Mouse (Mus musculus): ENCODE results near the gene Hcn2. TPM values are rescaled to one million over a fixed set of nuclear protein-coding genes. Genes with fewer than 3 reads are reported as not detected.

The Hcn2 gene
- polyA plus RNA-seq, 1 experiment from 2014 or later: 0.23 TPM

GRCm38 (mm10) chr10:79704970-79705360 is 11.5 kb upstream of the Hcn2 start:
- Histone ChIP-seq H3K9ac (peak overlapping the region; percentile 90), H3K27me3 (replicated peaks) (no peaks in the 10 kb centered on the region), H3K4me1 (replicated peaks) (peaks cover 45% of the 10 kb centered on the region), H3K27ac (peak overlapping the region; percentile 81; the same call in 1 of the 2 replicates), H3K9me3 (no peaks in the 10 kb centered on the region), H3K36me3 (peaks cover 10% of the 10 kb centered on the region), H3K4me3 (replicated peaks) (peak overlapping the region; percentile 70), H3K4me2 (replicated peaks) (peak overlapping the region; percentile 77)
- WGBS: 4% methylated on average over 10 of the region's 10 CpGs
- ATAC-seq: no peak

DNA sequence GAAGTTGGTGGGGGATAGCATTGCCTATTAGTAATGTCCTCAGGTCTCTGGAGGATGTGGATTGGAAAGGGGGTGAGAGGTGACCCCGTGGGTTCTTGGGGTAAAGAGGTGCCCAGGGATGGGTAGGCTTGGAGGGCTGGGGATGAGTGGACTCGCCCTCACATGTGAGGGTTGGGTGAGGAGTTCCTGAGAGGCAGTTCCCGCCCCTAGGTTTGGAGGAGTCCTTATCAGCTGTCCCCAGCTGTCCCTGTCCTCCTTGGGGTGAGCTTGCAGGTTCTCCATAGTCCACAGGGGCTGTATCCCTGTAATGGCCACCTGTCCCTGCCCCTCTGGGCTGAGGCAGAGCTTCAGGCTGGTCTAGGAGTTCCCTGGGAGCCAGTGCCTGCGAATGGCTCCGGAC is 10.5 kb upstream of the Hcn2 start:
- no peak overlapping the region for H3K27ac ChIP-seq
- H3K4me3 ChIP-seq (replicated peaks): peak overlapping the region; percentile 70
- peaks cover 45% of the 10 kb centered on the region for H3K4me1 ChIP-seq (replicated peaks)
- peak overlapping the region; percentile 90 for H3K9ac ChIP-seq
- H3K9me3 ChIP-seq: no peaks in the 10 kb centered on the region
- 79% methylated on average over 5 of the region's 5 CpGs for WGBS
- peak overlapping the region; percentile 77 for H3K4me2 ChIP-seq (replicated peaks)
- no peaks in the 10 kb centered on the region for H3K27me3 ChIP-seq (replicated peaks)
- H3K36me3 ChIP-seq: peaks cover 20% of the 10 kb centered on the region
- no peak for ATAC-seq

DNA sequence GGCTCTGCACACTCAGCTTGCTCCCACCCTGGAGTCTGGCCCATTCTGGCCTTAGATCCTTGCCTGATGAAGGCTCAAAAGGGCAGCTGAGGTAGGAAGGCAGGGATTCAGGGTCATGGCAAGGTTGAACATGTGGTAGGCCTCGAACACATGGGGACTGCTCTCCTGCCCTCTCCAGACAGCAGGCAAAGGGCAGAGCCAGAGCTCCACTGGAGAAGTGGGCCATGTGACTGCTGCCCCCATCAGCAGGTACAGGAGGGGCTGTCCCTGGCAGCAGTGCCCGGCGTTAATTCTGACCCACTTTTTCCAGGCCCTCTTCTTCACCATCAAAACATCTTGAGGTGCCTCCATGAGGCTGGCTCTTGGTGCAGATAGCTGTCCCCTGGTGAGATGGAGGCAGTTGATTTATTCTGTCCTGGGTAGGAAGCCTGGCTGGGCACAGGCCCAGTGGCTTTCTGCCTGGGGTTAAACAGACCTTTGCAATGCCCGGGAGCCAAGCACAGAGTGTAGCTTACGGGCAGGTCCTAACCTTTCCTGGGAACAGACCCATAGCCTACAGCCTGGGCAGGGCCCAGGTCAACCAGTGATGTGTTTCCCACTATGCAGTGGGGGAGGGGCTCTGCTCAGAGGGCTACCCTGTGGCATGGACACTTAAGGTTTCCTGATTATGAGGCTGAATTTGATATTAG is 9.9 kb upstream of the Hcn2 start:
- Histone ChIP-seq H3K4me2 (replicated peaks) (peak overlapping the region; percentile 77), H3K36me3 (peaks cover 26% of the 10 kb centered on the region), H3K4me3 (replicated peaks) (peak overlapping the region; percentile 70), H3K27me3 (replicated peaks) (no peaks in the 10 kb centered on the region), H3K9me3 (no peaks in the 10 kb centered on the region), H3K27ac (no peak overlapping the region), H3K4me1 (replicated peaks) (peaks cover 39% of the 10 kb centered on the region), H3K9ac (peak overlapping the region; percentile 90; the same call in 1 of the 2 replicates)
- 77% methylated on average over 5 of the region's 5 CpGs for WGBS
- no peak for ATAC-seq

GRCm38 (mm10) chr10:79707162-79707561 is 9.3 kb upstream of the Hcn2 start:
- 61% methylated on average over 1 of the region's 1 CpGs for WGBS
- peaks cover 29% of the 10 kb centered on the region for H3K36me3 ChIP-seq
- no peaks in the 10 kb centered on the region for H3K9me3 ChIP-seq
- peak overlapping the region; percentile 77 for H3K4me2 ChIP-seq (replicated peaks)
- H3K27me3 ChIP-seq (replicated peaks): no peaks in the 10 kb centered on the region
- H3K4me1 ChIP-seq (replicated peaks): peaks cover 37% of the 10 kb centered on the region
- no peak overlapping the region for H3K27ac ChIP-seq
- H3K4me3 ChIP-seq (replicated peaks): no peak overlapping the region
- H3K9ac ChIP-seq: no peak overlapping the region
- no peak for ATAC-seq

- Histone ChIP-seq H3K36me3 (peaks cover 29% of the 10 kb centered on the region), H3K27ac (no peak overlapping the region), H3K9me3 (no peaks in the 10 kb centered on the region), H3K27me3 (replicated peaks) (no peaks in the 10 kb centered on the region), H3K4me1 (replicated peaks) (peaks cover 37% of the 10 kb centered on the region), H3K4me2 (replicated peaks) (no peak overlapping the region; the same call in 1 of the 2 replicates), H3K9ac (no peak overlapping the region), H3K4me3 (replicated peaks) (no peak overlapping the region)
- ATAC-seq: no peak
- 66% methylated on average over 4 of the region's 4 CpGs for WGBS
These were observed 8.7 kb upstream of the Hcn2 start for GRCm38 (mm10) chr10:79707759-79708158.

DNA sequence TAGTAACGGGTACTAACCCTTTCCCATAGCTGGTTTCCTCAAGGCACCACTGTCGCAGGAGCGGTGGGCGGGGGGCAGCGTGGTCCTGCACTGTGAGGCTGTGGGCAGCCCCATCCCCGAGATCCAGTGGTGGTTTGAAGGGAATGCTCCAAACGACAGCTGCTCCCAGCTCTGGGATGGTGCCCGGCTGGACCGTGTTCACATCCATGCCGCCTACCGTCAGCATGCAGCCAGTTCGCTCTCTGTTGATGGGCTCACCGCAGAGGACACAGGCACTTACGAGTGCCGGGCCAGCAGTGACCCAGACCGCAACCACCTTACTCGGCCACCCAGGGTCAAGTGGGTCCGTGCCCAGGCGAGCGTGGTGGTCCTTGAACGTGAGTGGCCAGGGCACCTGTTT is 7.8 kb upstream of the Hcn2 start:
- H3K4me3 ChIP-seq (replicated peaks): no peak overlapping the region
- 85% methylated on average over 21 of the region's 21 CpGs for WGBS
- H3K4me2 ChIP-seq (replicated peaks): no peak overlapping the region
- no peaks in the 10 kb centered on the region for H3K27me3 ChIP-seq (replicated peaks)
- H3K27ac ChIP-seq: no peak overlapping the region
- no peak for ATAC-seq
- H3K4me1 ChIP-seq (replicated peaks): peaks cover 37% of the 10 kb centered on the region
- H3K36me3 ChIP-seq: peaks cover 29% of the 10 kb centered on the region
- no peak overlapping the region for H3K9ac ChIP-seq
- no peaks in the 10 kb centered on the region for H3K9me3 ChIP-seq

GRCm38 (mm10) chr10:79709307-79709706 is 7.1 kb upstream of the Hcn2 start:
- Histone ChIP-seq H3K4me3 (replicated peaks) (no peak overlapping the region), H3K4me2 (replicated peaks) (no peak overlapping the region), H3K9ac (no peak overlapping the region), H3K9me3 (no peaks in the 10 kb centered on the region), H3K27ac (no peak overlapping the region), H3K27me3 (replicated peaks) (no peaks in the 10 kb centered on the region), H3K4me1 (replicated peaks) (peaks cover 37% of the 10 kb centered on the region), H3K36me3 (peaks cover 29% of the 10 kb centered on the region)
- 63% methylated on average over 7 of the region's 7 CpGs for WGBS
- ATAC-seq: no peak

GRCm38 (mm10) chr10:79712029-79712428 is 4.4 kb upstream of the Hcn2 start:
- H3K27me3 ChIP-seq (replicated peaks): peaks cover 25% of the 10 kb centered on the region
- no peaks in the 10 kb centered on the region for H3K9me3 ChIP-seq
- H3K36me3 ChIP-seq: peaks cover 29% of the 10 kb centered on the region
- H3K4me3 ChIP-seq (replicated peaks): no peak overlapping the region
- WGBS: 81% methylated on average over 1 of the region's 1 CpGs
- H3K4me2 ChIP-seq (replicated peaks): no peak overlapping the region
- no peak overlapping the region for H3K27ac ChIP-seq
- H3K9ac ChIP-seq: no peak overlapping the region
- ATAC-seq: peak; percentile 40
- peaks cover 22% of the 10 kb centered on the region for H3K4me1 ChIP-seq (replicated peaks)

DNA sequence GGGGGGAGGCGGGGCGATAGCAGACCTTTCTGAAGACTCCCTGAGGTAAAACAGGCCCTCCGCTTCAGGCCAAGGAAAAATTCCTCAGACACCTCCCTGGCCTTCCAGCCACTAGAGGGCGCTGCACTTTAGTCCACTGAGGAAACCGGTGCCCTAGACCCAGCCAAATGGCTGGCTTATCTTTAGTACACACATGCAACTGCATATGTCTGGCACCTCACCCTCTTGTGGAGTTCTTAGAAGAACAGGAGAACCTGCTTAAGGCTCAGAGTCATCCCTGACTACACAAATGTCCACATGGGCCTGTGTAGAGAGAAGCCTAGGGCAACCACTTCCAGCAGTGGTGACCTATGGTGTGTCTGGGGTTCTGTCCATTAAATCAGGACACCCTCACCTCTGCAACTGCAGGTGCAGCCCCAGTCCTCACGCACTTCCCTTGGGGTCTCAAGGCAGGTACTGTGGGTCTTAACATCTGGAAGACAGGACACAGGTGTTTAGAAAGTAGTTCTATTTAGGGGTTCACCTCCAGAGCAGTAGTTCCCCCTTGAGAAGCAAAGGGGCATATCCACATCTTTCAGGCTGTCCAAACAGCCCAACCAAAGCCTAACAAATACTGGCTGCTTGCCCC is 3.8 kb upstream of the Hcn2 start:
- Histone ChIP-seq H3K9me3 (no peaks in the 10 kb centered on the region), H3K36me3 (peaks cover 29% of the 10 kb centered on the region), H3K4me3 (replicated peaks) (no peak overlapping the region), H3K4me2 (replicated peaks) (no peak overlapping the region), H3K9ac (no peak overlapping the region), H3K4me1 (replicated peaks) (peaks cover 22% of the 10 kb centered on the region), H3K27me3 (replicated peaks) (peaks cover 31% of the 10 kb centered on the region), H3K27ac (no peak overlapping the region)
- 24% methylated on average over 4 of the region's 6 CpGs for WGBS
- ATAC-seq: peak; percentile 60

DNA sequence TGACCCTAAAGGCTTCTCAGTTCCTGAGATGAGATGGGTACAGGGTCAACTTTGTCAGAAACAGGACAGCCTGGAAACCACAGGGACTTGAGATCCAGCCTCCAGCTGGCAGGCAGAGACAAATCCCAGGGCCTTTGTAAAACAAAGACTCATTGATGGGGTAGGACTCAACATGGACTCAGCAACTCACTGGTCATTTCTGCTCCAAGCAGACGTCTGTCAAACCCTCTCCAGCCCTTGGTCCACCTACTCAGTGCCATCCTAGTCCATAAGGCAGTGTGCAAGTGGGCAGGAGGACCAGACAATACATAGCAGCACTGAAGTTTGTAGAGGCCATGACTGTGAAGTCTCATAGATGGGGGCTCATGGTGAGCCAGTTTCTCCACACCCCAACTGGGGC is 3.3 kb upstream of the Hcn2 start:
- Histone ChIP-seq H3K9me3 (no peaks in the 10 kb centered on the region), H3K4me1 (replicated peaks) (peaks cover 23% of the 10 kb centered on the region), H3K27me3 (replicated peaks) (peaks cover 35% of the 10 kb centered on the region), H3K9ac (no peak overlapping the region), H3K27ac (no peak overlapping the region), H3K36me3 (peaks cover 29% of the 10 kb centered on the region), H3K4me2 (replicated peaks) (no peak overlapping the region), H3K4me3 (replicated peaks) (no peak overlapping the region)
- WGBS: 35% methylated on average over 1 of the region's 1 CpGs
- ATAC-seq: no peak

GRCm38 (mm10) chr10:79714996-79715395 is 1.4 kb upstream of the Hcn2 start:
- H3K9ac ChIP-seq: no peak overlapping the region
- peaks cover 14% of the 10 kb centered on the region for H3K4me1 ChIP-seq (replicated peaks)
- H3K27ac ChIP-seq: no peak overlapping the region
- 62% methylated on average over 4 of the region's 4 CpGs for WGBS
- no peak for ATAC-seq
- no peak overlapping the region for H3K4me3 ChIP-seq (replicated peaks)
- peaks cover 19% of the 10 kb centered on the region for H3K36me3 ChIP-seq
- no peaks in the 10 kb centered on the region for H3K9me3 ChIP-seq
- peaks cover 39% of the 10 kb centered on the region for H3K27me3 ChIP-seq (replicated peaks)
- H3K4me2 ChIP-seq (replicated peaks): no peak overlapping the region

- Histone ChIP-seq H3K4me2 (replicated peaks) (peak overlapping the region; percentile 99), H3K9ac (peak overlapping the region; percentile 46), H3K27ac (no peak overlapping the region), H3K4me3 (replicated peaks) (peak overlapping the region; percentile 68), H3K9me3 (no peaks in the 10 kb centered on the region), H3K4me1 (replicated peaks) (peaks cover 14% of the 10 kb centered on the region), H3K27me3 (replicated peaks) (peaks cover 39% of the 10 kb centered on the region), H3K36me3 (no peaks in the 10 kb centered on the region)
- WGBS: 1% methylated on average over 36 of the region's 44 CpGs
- ATAC-seq: peak; percentile 41
These were observed 538 bp downstream of the Hcn2 start for GRCm38 (mm10) chr10:79716988-79717355.

Measured in intestine, embryonic 15.5 days (tissue).